Mouse (Mus musculus): ENCODE data around the gene Gm6583. TPM values are rescaled to one million over a fixed set of nuclear protein-coding genes. Genes with fewer than 3 reads are reported as not detected.

The Gm6583 gene
- polyA plus RNA-seq, 1 experiment = 0.01 TPM

GRCm38 (mm10) chr5:112359520-112359919, 3.7 kb upstream of the Gm6583 start:
- H3K4me3 ChIP-seq (replicated peaks) = peak overlapping the region; percentile 31
- no peaks in the 10 kb centered on the region for H3K27me3 ChIP-seq (ENCODE audit: control insufficient read depth)
- H3K36me3 ChIP-seq (ENCODE audit: control insufficient read depth) = peaks cover 71% of the 10 kb centered on the region
- H3K9me3 ChIP-seq (ENCODE audit: control insufficient read depth, low read length) = peaks cover 5% of the 10 kb centered on the region
- H3K4me1 ChIP-seq (ENCODE audit: control insufficient read depth) = peaks cover 58% of the 10 kb centered on the region
- peak; percentile 65 for TF ChIP-seq TAL1 (IDR thresholded peaks at IDR 0.05; ENCODE audit: low read length)
- no peak for TF ChIP-seq GATA1 (IDR thresholded peaks at IDR 0.05; ENCODE audit: low read length)

GRCm38 (mm10) chr5:112356322-112356721, 489 bp upstream of the Gm6583 start:
- H3K36me3 ChIP-seq (ENCODE audit: control insufficient read depth) = peaks cover 67% of the 10 kb centered on the region
- H3K9me3 ChIP-seq (ENCODE audit: control insufficient read depth, low read length) = no peaks in the 10 kb centered on the region
- H3K4me3 ChIP-seq (replicated peaks) = no peak overlapping the region
- TF ChIP-seq GATA1 (IDR thresholded peaks at IDR 0.05; ENCODE audit: low read length) (no peak), TAL1 (IDR thresholded peaks at IDR 0.05; ENCODE audit: low read length) (no peak)
- peaks cover 44% of the 10 kb centered on the region for H3K4me1 ChIP-seq (ENCODE audit: control insufficient read depth)
- H3K27me3 ChIP-seq (ENCODE audit: control insufficient read depth) = no peaks in the 10 kb centered on the region

- Histone ChIP-seq H3K36me3 (ENCODE audit: control insufficient read depth) (peaks cover 75% of the 10 kb centered on the region), H3K4me3 (replicated peaks) (no peak overlapping the region), H3K27me3 (ENCODE audit: control insufficient read depth) (no peaks in the 10 kb centered on the region), H3K9me3 (ENCODE audit: control insufficient read depth, low read length) (no peaks in the 10 kb centered on the region), H3K4me1 (ENCODE audit: control insufficient read depth) (peaks cover 42% of the 10 kb centered on the region)
- TF ChIP-seq GATA1 (IDR thresholded peaks at IDR 0.05; ENCODE audit: low read length) (no peak), TAL1 (IDR thresholded peaks at IDR 0.05; ENCODE audit: low read length) (no peak)
Observed at GRCm38 (mm10) chr5:112355493-112355892, 340 bp downstream of the Gm6583 start.

- Histone ChIP-seq H3K4me3 (replicated peaks) (no peak overlapping the region), H3K27me3 (ENCODE audit: control insufficient read depth) (no peaks in the 10 kb centered on the region), H3K36me3 (ENCODE audit: control insufficient read depth) (peaks cover 68% of the 10 kb centered on the region), H3K4me1 (ENCODE audit: control insufficient read depth) (peaks cover 22% of the 10 kb centered on the region), H3K9me3 (ENCODE audit: control insufficient read depth, low read length) (no peaks in the 10 kb centered on the region)
- TF ChIP-seq GATA1 (IDR thresholded peaks at IDR 0.05; ENCODE audit: low read length) = no peak
- 0 out of 3 replicates have a peak, but pooled peaks have one; percentile 5 for TF ChIP-seq TAL1 (IDR thresholded peaks at IDR 0.05; ENCODE audit: low read length)
Observed at GRCm38 (mm10) chr5:112349169-112349568, 6.7 kb downstream of the Gm6583 start.

GRCm38 (mm10) chr5:112346211-112346965, 9.4 kb downstream of the Gm6583 start:
- Histone ChIP-seq H3K4me1 (ENCODE audit: control insufficient read depth) (peaks cover 46% of the 10 kb centered on the region), H3K36me3 (ENCODE audit: control insufficient read depth) (peaks cover 49% of the 10 kb centered on the region), H3K9me3 (ENCODE audit: control insufficient read depth, low read length) (no peaks in the 10 kb centered on the region), H3K4me3 (replicated peaks) (no peak overlapping the region), H3K27me3 (ENCODE audit: control insufficient read depth) (no peaks in the 10 kb centered on the region)
- no peak for TF ChIP-seq GATA1 (IDR thresholded peaks at IDR 0.05; ENCODE audit: low read length)

- peaks cover 52% of the 10 kb centered on the region for H3K4me1 ChIP-seq (ENCODE audit: control insufficient read depth)
- peaks cover 45% of the 10 kb centered on the region for H3K36me3 ChIP-seq (ENCODE audit: control insufficient read depth)
- no peaks in the 10 kb centered on the region for H3K9me3 ChIP-seq (ENCODE audit: control insufficient read depth, low read length)
- TF ChIP-seq GATA1 (IDR thresholded peaks at IDR 0.05; ENCODE audit: low read length) = no peak
- no peak for TF ChIP-seq TAL1 (IDR thresholded peaks at IDR 0.05; ENCODE audit: low read length)
- H3K4me3 ChIP-seq (replicated peaks) = no peak overlapping the region
- H3K27me3 ChIP-seq (ENCODE audit: control insufficient read depth) = no peaks in the 10 kb centered on the region
Observed at GRCm38 (mm10) chr5:112344092-112344960, 11.5 kb downstream of the Gm6583 start.

GRCm38 (mm10) chr5:112343205-112343595, 12.6 kb downstream of the Gm6583 start:
- Histone ChIP-seq H3K36me3 (ENCODE audit: control insufficient read depth) (peaks cover 47% of the 10 kb centered on the region), H3K4me1 (ENCODE audit: control insufficient read depth) (peaks cover 52% of the 10 kb centered on the region)
- no peak for TF ChIP-seq TAL1 (IDR thresholded peaks at IDR 0.05; ENCODE audit: low read length)
- no peak for TF ChIP-seq GATA1 (IDR thresholded peaks at IDR 0.05; ENCODE audit: low read length)

GRCm38 (mm10) chr5:112342463-112343204, 13.2 kb downstream of the Gm6583 start, which contains the start of the genes Srrd and Hps4:
Srrd (minus strand) TSS chr5:112343040.
Hps4 (plus strand) TSS chr5:112343083.
- Histone ChIP-seq H3K27me3 (ENCODE audit: control insufficient read depth) (no peaks in the 10 kb centered on the region), H3K4me1 (ENCODE audit: control insufficient read depth) (peaks cover 52% of the 10 kb centered on the region), H3K36me3 (ENCODE audit: control insufficient read depth) (peaks cover 48% of the 10 kb centered on the region), H3K4me3 (replicated peaks) (peak within 1 kb of the TSS; percentile 73), H3K9me3 (ENCODE audit: control insufficient read depth, low read length) (no peaks in the 10 kb centered on the region)
- no peak for TF ChIP-seq TAL1 (IDR thresholded peaks at IDR 0.05; ENCODE audit: low read length)
- no peak for TF ChIP-seq GATA1 (IDR thresholded peaks at IDR 0.05; ENCODE audit: low read length)

More at GRCm38 (mm10) chr5:112343205-112343595, 12.6 kb downstream of the Gm6583 start:
- peak overlapping the region; percentile 73 for H3K4me3 ChIP-seq (replicated peaks)
- H3K27me3 ChIP-seq (ENCODE audit: control insufficient read depth) = no peaks in the 10 kb centered on the region
- H3K9me3 ChIP-seq (ENCODE audit: control insufficient read depth, low read length) = no peaks in the 10 kb centered on the region
